Mouse (Mus musculus) heart, postnatal 10 days (tissue): ENCODE results near the gene Rpl35. TPM values are rescaled to one million over a fixed set of nuclear protein-coding genes. Genes with fewer than 3 reads are reported as not detected.
"Not testable (repeated sequence)": the region's sequence is repeated elsewhere in the genome, so short reads cannot be mapped to it uniquely, and the experiment has no call there.

Source experiments
- DNase-seq, 2 experiments: peaks; one replicate each; pipeline ENCODE4 v3.0.0; 2021
- intact Hi-C: fragments of 180-260 bp; cut with DNase I; formaldehyde crosslinking; loops from one replicate; pipeline ENCODE4 v1.15.1; 2025
- total RNA-seq, 2 experiments: library from RNA; stranded (reverse); gene quantifications; 2 replicates each; pipeline ENCODE4 v1.2.3; 2021

The Rpl35 gene
- 100 to 1,000 TPM; 406 to 408 TPM for total RNA-seq

GRCm38 (mm10) chr2:39005574-39006079 lies at the start of gene Rpl35:
Gene Rpl35 (minus strand): TSS chr2:39005624.
- intact Hi-C loops: no loop called here
- DNase-seq: peak in 1 of 2 experiments; percentile 48

- intact Hi-C loops: no loop called here
- no peak for DNase-seq
These were observed 43.1 kb upstream of the Rpl35 start for GRCm38 (mm10) chr2:39048515-39048914.

- intact Hi-C loops: no loop called here
These were observed 34.8 kb upstream of the Rpl35 start for GRCm38 (mm10) chr2:39040215-39040614.

GRCm38 (mm10) chr2:39031611-39032010 lies 26.2 kb upstream of the Rpl35 start:
- intact Hi-C loops: no loop called here
- DNase-seq: no peak

More at GRCm38 (mm10) chr2:39040215-39040614, 34.8 kb upstream of the Rpl35 start:
- DNase-seq: no peak

- intact Hi-C loops: no loop called here
- DNase-seq: no peak
These were observed 14.6 kb upstream of the Rpl35 start for GRCm38 (mm10) chr2:39020004-39020403.

GRCm38 (mm10) chr2:39016581-39016980 lies 11.2 kb upstream of the Rpl35 start:
- intact Hi-C loops: no loop called here
- no peak for DNase-seq

GRCm38 (mm10) chr2:39012768-39013279 lies 7.4 kb upstream of the Rpl35 start:
- no peak for DNase-seq
- intact Hi-C loops: loop anchor here (5.0 kb wide), 1 partner anchor 49 kb away; no protein-coding TSS in a partner anchor

- DNase-seq: no peak
- intact Hi-C loops: loop anchor here (5.0 kb wide), 1 partner anchor 50 kb away; no protein-coding TSS in a partner anchor
These were observed 6.5 kb upstream of the Rpl35 start for GRCm38 (mm10) chr2:39011971-39012370.

GRCm38 (mm10) chr2:39011264-39011663 lies 5.8 kb upstream of the Rpl35 start:
- intact Hi-C loops: loop anchor here (5.0 kb wide), 1 partner anchor 51 kb away; no protein-coding TSS in a partner anchor

GRCm38 (mm10) chr2:39010144-39010543 lies 4.7 kb upstream of the Rpl35 start:
- DNase-seq: not testable (repeated sequence)
- intact Hi-C loops: loop anchor here (5.0 kb wide), 1 partner anchor 52 kb away; no protein-coding TSS in a partner anchor

More at GRCm38 (mm10) chr2:39011264-39011663, 5.8 kb upstream of the Rpl35 start:
- DNase-seq: peak; percentile 49 to 55

GRCm38 (mm10) chr2:39008954-39009365 lies 3.5 kb upstream of the Rpl35 start:
- DNase-seq: peak; percentile 58 to 66
- intact Hi-C loops: no loop called here

GRCm38 (mm10) chr2:39008350-39008851 lies 3.0 kb upstream of the Rpl35 start:
- intact Hi-C loops: no loop called here
- no peak for DNase-seq

- DNase-seq: peak; percentile 96 to 97
- intact Hi-C loops: no loop called here
These were observed 2.4 kb upstream of the Rpl35 start for GRCm38 (mm10) chr2:39007865-39008264.

GRCm38 (mm10) chr2:39006149-39006730 lies 816 bp upstream of the Rpl35 start:
- intact Hi-C loops: no loop called here
- no peak for DNase-seq

- intact Hi-C loops: no loop called here
These were observed 466 bp downstream of the Rpl35 start, which contains the start of gene Arpc5l for GRCm38 (mm10) chr2:39004880-39005435. Gene Arpc5l (plus strand): TSS chr2:39005348.

GRCm38 (mm10) chr2:39004372-39004771 lies 1.1 kb downstream of the Rpl35 start:
- intact Hi-C loops: no loop called here
- DNase-seq: peak in 1 of 2 experiments; percentile 56

More at GRCm38 (mm10) chr2:39004880-39005435, 466 bp downstream of the Rpl35 start, which contains the start of gene Arpc5l:
- peak; percentile 94 to 95 for DNase-seq

GRCm38 (mm10) chr2:39003512-39003911 lies 1.9 kb downstream of the Rpl35 start:
- intact Hi-C loops: no loop called here
- DNase-seq: no peak

GRCm38 (mm10) chr2:39003106-39003505 lies 2.3 kb downstream of the Rpl35 start:
- DNase-seq: no peak

GRCm38 (mm10) chr2:39001866-39002265 lies 3.6 kb downstream of the Rpl35 start:
- no peak for DNase-seq
- intact Hi-C loops: no loop called here

More at GRCm38 (mm10) chr2:39003106-39003505, 2.3 kb downstream of the Rpl35 start:
- intact Hi-C loops: no loop called here

- intact Hi-C loops: no loop called here
- no peak for DNase-seq
These were observed 4.9 kb downstream of the Rpl35 start for GRCm38 (mm10) chr2:39000587-39000919.

GRCm38 (mm10) chr2:38999910-39000586 lies 5.4 kb downstream of the Rpl35 start:
- no peak for DNase-seq
- intact Hi-C loops: loop anchor here (5.0 kb wide), 1 partner anchor 203 kb away; no protein-coding TSS in a partner anchor
